Mouse (Mus musculus) megakaryocyte-erythroid progenitor cell, adult 5 weeks (primary cell): ENCODE data around the gene Pfn3. TPM values are rescaled to one million over a fixed set of nuclear protein-coding genes. Genes with fewer than 3 reads are reported as not detected.

Experiments used
- polyA plus RNA-seq: library from polyadenylated mRNA; stranded (reverse); fragments of >175 nt; gene quantifications from 2 replicates; pipeline ENCODE4 v1.2.3, GENCODE M21; 2012

The Pfn3 gene
- polyA plus RNA-seq, result not detected in 2 replicates

DNA sequence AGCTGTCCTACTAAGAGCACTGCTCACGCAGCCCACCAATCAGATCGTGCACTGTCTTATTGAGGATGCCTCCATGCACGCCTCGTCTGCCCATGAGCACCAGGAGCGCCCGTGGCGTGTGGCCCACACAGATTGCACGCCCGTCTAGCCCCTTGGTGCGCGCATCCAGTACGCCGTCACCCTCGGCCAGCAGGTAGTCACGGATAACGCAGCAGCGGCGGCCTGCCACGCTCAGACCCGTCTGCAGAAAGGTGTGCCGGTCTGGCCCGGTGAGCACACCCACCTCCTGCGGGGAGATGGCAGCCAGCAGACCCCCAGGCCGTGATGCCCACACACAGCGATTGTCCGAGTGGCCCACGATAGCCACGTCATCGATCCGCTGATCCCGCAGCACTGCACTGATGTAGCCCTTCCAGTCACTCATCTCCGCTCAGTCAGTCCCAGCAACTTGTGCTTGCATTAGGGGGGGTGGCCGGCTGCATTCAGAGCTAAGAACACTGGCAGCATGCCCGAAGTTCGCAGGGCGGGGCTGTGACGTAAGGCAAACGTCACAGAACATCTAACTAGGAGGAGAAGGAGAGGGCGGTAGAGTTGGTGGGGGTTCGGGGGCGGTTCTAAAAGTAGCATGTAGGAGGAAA is at the start of gene Pfn3:
TSS of gene Pfn3 (minus strand) at position 490 of the 638 bp plus-strand sequence.

DNA sequence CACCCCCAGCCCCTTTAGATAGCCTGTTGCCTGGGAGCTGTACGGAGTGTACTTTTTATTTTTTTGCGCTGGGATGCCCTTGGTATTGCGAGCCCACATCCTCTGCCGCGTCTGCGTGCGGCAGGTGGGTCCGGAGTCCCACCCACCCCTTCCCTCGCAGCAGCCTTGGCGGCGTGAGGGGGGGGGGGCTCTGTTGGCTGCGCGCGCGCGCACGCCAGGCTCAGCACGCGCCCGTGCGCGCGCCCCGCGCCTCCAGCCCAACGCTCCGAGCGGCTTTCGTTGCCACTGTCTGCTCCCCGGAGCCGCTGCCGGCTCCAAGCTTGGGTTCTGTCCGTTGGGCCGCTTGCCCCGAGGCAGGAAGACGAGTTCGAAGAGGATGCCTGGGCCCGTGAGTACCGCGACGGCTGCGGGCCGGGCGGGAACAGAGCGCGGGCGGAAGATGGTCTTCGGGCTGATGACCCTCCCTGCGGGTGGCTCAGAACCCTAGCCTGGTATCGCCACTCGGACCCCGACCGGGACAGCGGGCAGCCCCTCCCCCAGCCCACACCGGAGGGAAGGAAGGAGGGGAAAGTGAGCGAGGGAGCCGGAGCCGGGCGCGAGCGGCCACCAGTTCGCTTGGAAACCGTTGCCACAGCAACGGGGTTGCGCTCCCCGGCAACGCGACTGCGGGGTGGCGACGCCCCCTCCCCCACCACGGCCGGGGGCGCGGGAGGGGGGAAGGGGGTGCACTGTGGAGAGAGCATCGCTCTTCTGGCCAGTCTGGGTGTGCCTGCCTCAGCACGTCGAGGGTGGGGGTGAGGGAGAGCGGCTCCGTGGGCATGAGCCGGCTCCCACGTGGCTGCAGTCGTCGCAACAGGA is 49.2 kb upstream of the Pfn3 start, which contains the start of gene Prr7:
TSS of gene Prr7 (plus strand) at position 241 of the 858 bp plus-strand sequence.

DNA sequence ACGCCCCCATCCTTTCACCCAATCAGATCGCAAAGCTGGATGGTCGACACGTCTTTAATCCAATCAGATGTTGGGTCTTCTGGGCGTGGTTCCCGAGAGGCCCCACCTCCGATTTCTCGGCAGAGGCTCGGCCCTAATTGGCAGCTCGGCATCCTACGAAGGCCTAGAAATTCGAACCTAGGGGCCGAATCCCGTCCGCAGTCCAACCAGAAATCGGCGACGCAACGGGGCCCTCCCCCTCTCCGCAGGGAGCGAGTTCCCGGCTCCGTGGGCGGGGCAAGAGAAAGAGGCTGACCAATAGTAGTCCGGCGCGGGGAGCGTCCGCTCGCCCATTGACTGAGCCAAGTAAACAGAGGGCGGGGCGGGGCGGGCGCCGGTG is 29.9 kb upstream of the Pfn3 start, which contains the start of gene Grk6:
TSS of gene Grk6 (plus strand) at position 136 of the 379 bp plus-strand sequence.

DNA sequence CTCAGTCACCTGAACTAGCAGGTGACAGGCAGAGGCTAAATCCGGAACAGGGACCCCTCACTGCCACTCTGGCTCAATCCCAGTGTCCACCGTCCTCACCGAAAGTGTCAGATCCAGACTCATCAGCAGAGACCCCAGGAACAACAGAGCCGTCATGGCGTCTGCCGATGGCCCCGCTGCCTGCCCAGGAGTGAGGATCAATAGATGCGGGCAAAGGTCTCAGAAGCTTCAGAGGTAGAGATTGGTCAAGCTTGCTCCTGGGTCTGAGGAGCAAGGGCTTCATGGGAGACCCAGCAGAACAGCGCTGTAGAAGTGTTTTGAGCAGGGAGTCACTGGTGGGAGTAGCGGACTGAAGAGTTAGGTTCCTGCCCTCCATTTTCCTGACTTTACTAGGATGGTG is 11.6 kb upstream of the Pfn3 start, which contains the start of gene F12:
TSS of gene F12 (minus strand) at position 181 of the 400 bp plus-strand sequence.

DNA sequence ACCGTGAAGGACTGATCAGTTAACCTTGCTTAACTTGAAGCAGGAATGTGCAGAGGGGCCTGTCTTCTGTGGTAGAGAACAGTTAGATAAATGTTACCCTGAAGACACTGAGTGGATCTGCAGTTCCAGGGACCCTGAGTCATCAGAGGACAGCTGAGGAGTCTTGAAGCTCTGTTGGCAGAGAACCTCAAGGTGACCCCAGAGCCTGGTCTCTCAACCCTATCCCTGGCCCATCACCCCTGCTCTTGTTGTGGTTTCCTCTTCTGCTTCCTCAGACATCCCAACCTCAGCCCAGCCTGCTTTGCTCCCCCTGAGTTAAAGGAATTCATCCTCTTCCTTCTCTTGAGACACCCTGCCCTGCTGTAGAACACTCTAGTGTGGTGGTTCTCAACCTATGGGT is 16.9 kb downstream of the Pfn3 start, which contains the start of gene Slc34a1:
TSS of gene Slc34a1 (plus strand) at position 100 of the 400 bp plus-strand sequence.

DNA sequence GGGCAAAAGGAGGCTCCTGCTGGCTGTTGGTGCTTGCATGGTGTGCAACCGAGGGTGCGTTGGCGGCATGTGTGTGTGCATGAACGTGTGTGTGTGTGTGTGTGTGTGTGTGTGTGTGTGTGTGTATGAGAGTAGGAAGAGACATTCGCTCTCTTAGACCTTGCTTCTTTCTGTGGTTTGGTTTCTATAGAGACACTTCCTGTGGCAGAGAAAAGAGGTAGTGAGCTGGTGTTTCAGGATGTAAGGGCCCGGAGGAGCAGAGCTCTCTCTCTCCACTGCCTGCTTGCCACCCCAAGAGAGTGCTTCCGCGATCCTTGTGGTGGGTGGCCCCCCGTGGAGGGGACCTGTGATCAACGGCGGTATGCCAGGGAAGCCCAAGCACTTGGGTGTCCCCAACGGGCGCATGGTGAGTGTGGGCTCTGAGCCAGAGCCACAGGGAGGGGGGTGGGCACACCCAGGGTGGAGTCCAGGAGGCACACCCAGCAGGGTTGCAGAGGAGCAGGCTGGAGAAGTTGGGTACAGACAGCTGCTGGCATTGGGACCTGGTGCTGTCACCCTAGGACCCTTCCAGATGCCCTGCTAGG is 45.4 kb downstream of the Pfn3 start, which contains the start of gene Rgs14:
TSS of gene Rgs14 (plus strand) at position 202 of the 584 bp plus-strand sequence.

Other genes with a start within 250 kb of the Pfn3 start
- gene Nsd1, start 205.4 kb downstream of the Pfn3 start, polyA plus RNA-seq, result 12.8 and 13.5 TPM in 2 replicates
- gene Prelid1, start 94.7 kb downstream of the Pfn3 start, polyA plus RNA-seq, result 274 and 289 TPM in 2 replicates
- gene Rab24, start 93.3 kb downstream of the Pfn3 start, polyA plus RNA-seq, result 79.4 and 99.3 TPM in 2 replicates
- 9.2 and 11.5 TPM in 2 replicates for gene Mxd3, start 85.4 kb downstream of the Pfn3 start, polyA plus RNA-seq
- gene Lman2, start 52.4 kb downstream of the Pfn3 start, polyA plus RNA-seq, result 128 and 133 TPM in 2 replicates
- gene Rgs14, start 45.5 kb downstream of the Pfn3 start, polyA plus RNA-seq, result 18.1 and 18.7 TPM in 2 replicates
- gene Slc34a1, start 17.0 kb downstream of the Pfn3 start, polyA plus RNA-seq, result 0.29 and 0.36 TPM in 2 replicates
- gene F12, start 11.6 kb upstream of the Pfn3 start, polyA plus RNA-seq, result 0.49 TPM in 1 of 2 replicates, not detected in the other
- 84.4 and 86.7 TPM in 2 replicates for gene Grk6, start 29.8 kb upstream of the Pfn3 start, polyA plus RNA-seq
- gene Prr7, start 49.0 kb upstream of the Pfn3 start, polyA plus RNA-seq, result 17.3 and 18.6 TPM in 2 replicates
- 6.1 and 8.7 TPM in 2 replicates for gene Dbn1, start 72.9 kb upstream of the Pfn3 start, polyA plus RNA-seq
- gene Pdlim7, start 98.4 kb upstream of the Pfn3 start, polyA plus RNA-seq, result 79.3 and 93.6 TPM in 2 replicates
- 193 and 354 TPM in 2 replicates for gene Dok3, start 114.1 kb upstream of the Pfn3 start, polyA plus RNA-seq
- gene Ddx41, start 121.4 kb upstream of the Pfn3 start, polyA plus RNA-seq, result 108 and 132 TPM in 2 replicates
- gene Fam193b, start 155.9 kb upstream of the Pfn3 start, polyA plus RNA-seq, result 99.9 and 120 TPM in 2 replicates
- 247 and 261 TPM in 2 replicates for gene Tmed9, start 158.5 kb upstream of the Pfn3 start, polyA plus RNA-seq
- gene B4galt7, start 184.7 kb upstream of the Pfn3 start, polyA plus RNA-seq, result 31.0 and 33.7 TPM in 2 replicates
- 56.9 and 76.9 TPM in 2 replicates for gene Caml, start 207.8 kb upstream of the Pfn3 start, polyA plus RNA-seq
- gene Ddx46, start 219.8 kb upstream of the Pfn3 start, polyA plus RNA-seq, result 21.0 and 37.2 TPM in 2 replicates